22 mouse cellular contexts compared by ENCODE assay signal in genomic region chr6:36752887-36753286, GRCm38 (mm10). TPM values are rescaled to one million over a fixed set of nuclear protein-coding genes. Genes with fewer than 3 reads are reported as not detected.
DNase-seq lines count a peak whose midpoint lies in the region; ATAC-seq and TF ChIP-seq lines count a peak whose summit lies in the region.
"Had no signal": no experiment of that assay in that cellular context is flagged by ENCODE, and none has a peak within 500 bp of the region (broad histone marks: within the 10 kb centered on the region; RNA-seq: fewer than 3 reads in every experiment).

No protein-coding gene starts in this region.

- no peak overlapping the region; the same call in 1 of the 2 replicates for H3K27ac ChIP-seq in midbrain, postnatal 0 days (ENCODE audit: low read depth, low read length)
- H3K27ac ChIP-seq: limb, embryonic 12.5 days; liver, embryonic 13.5 days had no signal

- no peaks in the 10 kb centered on the region for H3K36me3 ChIP-seq in midbrain, postnatal 0 days (ENCODE audit: insufficient read depth, low read length)
- H3K36me3 ChIP-seq: liver, embryonic 13.5 days had no signal

- WGBS in midbrain, postnatal 0 days, result 51% methylated on average over 6 of the region's 6 CpGs

- no peak for ATAC-seq in cerebellum, adult (ENCODE audit: insufficient number of reproducible peaks, low FRiP score, low TSS enrichment)
- ATAC-seq in midbrain, postnatal 0 days (ENCODE audit: low FRiP score), result no peak

- no peak overlapping the region for H3K9ac ChIP-seq in midbrain, postnatal 0 days (replicated peaks; ENCODE audit: low read length, poor library complexity, severe bottlenecking)
- H3K9ac ChIP-seq: limb, embryonic 12.5 days; liver, embryonic 13.5 days had no signal

- TF ChIP-seq CTCF in midbrain, postnatal 0 days (IDR thresholded peaks at IDR 0.05), result no peak

- no peak overlapping the region for H3K4me3 ChIP-seq in midbrain, postnatal 0 days (ENCODE audit: low read depth, low read length)
- H3K4me3 ChIP-seq: erythroblast, embryonic 14.5 days; limb, embryonic 12.5 days; liver, embryonic 13.5 days; megakaryocyte, embryonic 14.5 days; myocyte had no signal

- H3K4me1 ChIP-seq in midbrain, postnatal 0 days (ENCODE audit: insufficient read depth, low read length), result no peaks in the 10 kb centered on the region
- H3K4me1 ChIP-seq: liver, embryonic 13.5 days; megakaryocyte, embryonic 14.5 days had no signal

- no peaks in the 10 kb centered on the region for H3K27me3 ChIP-seq in midbrain, postnatal 0 days (ENCODE audit: insufficient read depth, low read length)
- H3K27me3 ChIP-seq: limb, embryonic 12.5 days; liver, embryonic 13.5 days; megakaryocyte, embryonic 14.5 days had no signal

- DNase-seq in cerebellum, postnatal 10 days, result peak; percentile 50 to 53
- peak; percentile 28 for DNase-seq in layer of hippocampus, adult 9-11 months
- DNase-seq in layer of hippocampus, adult 11-12 months (ENCODE audit: low spot score), result no peak
- peak; percentile 37 for DNase-seq in brain, adult 2 months (ENCODE audit: low read depth, low spot score)
- DNase-seq in midbrain, postnatal 0 days (ENCODE audit: low spot score), result peak; percentile 55
- no peak for DNase-seq in right cerebral cortex, postnatal 14 days
- no peak for DNase-seq in spleen, postnatal 10 days (ENCODE audit: low spot score in 2 of 2)
- DNase-seq: adrenal gland, adult 2 months; cerebellum, adult 18-20 months; heart, postnatal 14 days; kidney, adult 9 months; kidney, postnatal 4 days; liver, embryonic 13.5 days; lung, postnatal 10 days; thymus, postnatal 36 days had no signal

- no peak overlapping the region for H3K4me2 ChIP-seq in midbrain, postnatal 0 days (ENCODE audit: low read depth, low read length, poor library complexity, severe bottlenecking)
- H3K4me2 ChIP-seq: heart, embryonic 11.5 days; limb, embryonic 12.5 days; liver, embryonic 13.5 days had no signal

- no peaks in the 10 kb centered on the region for H3K9me3 ChIP-seq in midbrain, postnatal 0 days (ENCODE audit: low read length)
- H3K9me3 ChIP-seq: limb, embryonic 12.5 days; liver, embryonic 13.5 days; megakaryocyte, embryonic 14.5 days had no signal

RNA-seq across cellular contexts. Expression of gene Ptn, which starts 57.1 kb away (rescaled TPM):
- 486 and 584 TPM in 2 replicates for total RNA-seq in midbrain, postnatal 0 days (2014; rRNA removed)
- polyA plus RNA-seq in midbrain, postnatal 0 days (2015; fragmentation: Nextera tagmentation; extraction: Ambion mirVana), result 1,122 and 1,124 TPM in 2 replicates
- total RNA-seq: MEL had no signal
- polyA plus RNA-seq: erythroblast, embryonic 14.5 days had no signal

Comparison
In these comparisons a context has a peak if more than half of its experiments do, and no peak if none do; other contexts are left out.
1. DNase-seq: peak in cerebellum, postnatal 10 days (2 of 2), layer of hippocampus, adult 9-11 months (single experiment), brain, adult 2 months (single experiment) and midbrain, postnatal 0 days (single experiment); none in layer of hippocampus, adult 11-12 months (single experiment), right cerebral cortex, postnatal 14 days (single experiment) and spleen, postnatal 10 days (0 of 2).